Mouse (Mus musculus): Measurements from ENCODE around the gene Lrrc20.

- TF ChIP-seq CTCF (IDR thresholded peaks at IDR 0.05; ENCODE audit: low read depth, low read length) (no peak), POLR2AphosphoS5 (IDR thresholded peaks at IDR 0.05; ENCODE audit: insufficient replicate concordance, low read depth, low read length) (no peak)
Observed at GRCm38 (mm10) chr10:61479927-61480326, 4.3 kb downstream of the Lrrc20 start.
